Mouse (Mus musculus) bone marrow, adult 2 months (tissue): ENCODE data around the gene Rabac1. TPM values are rescaled to one million over a fixed set of nuclear protein-coding genes. Genes with fewer than 3 reads are reported as not detected.

ENCODE experiments used
- H3K27ac ChIP-seq: fragments of 200-500 bp; 2 replicates; pipeline ENCODE4 v1.5.1; 2012; ENCODE audit warnings: low read depth, mild to moderate bottlenecking, control low read depth, inconsistent platforms, low read length; ENCODE audit not compliant: control insufficient read depth, poor library complexity, insufficient read depth
- H3K4me1 ChIP-seq: fragments of 200-500 bp; 2 replicates; pipeline ENCODE4 v1.6.1; 2011; ENCODE audit warnings: low read length; ENCODE audit not compliant: control insufficient read depth, insufficient read depth
- H3K4me3 ChIP-seq: fragments of 200-500 bp; replicated peaks from 2 replicates; pipeline ENCODE3; 2011; ENCODE audit warnings: mild to moderate bottlenecking, low read depth, low read length, control low read depth; ENCODE audit not compliant: control insufficient read depth
- CTCF ChIP-seq: fragments of 200-500 bp; IDR thresholded peaks from 2 replicates; pipeline ENCODE4 v1.5.1; 2011; ENCODE audit warnings: low read length, control low read depth; ENCODE audit not compliant: control insufficient read depth, insufficient read depth
- POLR2A ChIP-seq: fragments of 200-500 bp; IDR thresholded peaks from 2 replicates; pipeline ENCODE4 v1.6.1; 2011; ENCODE audit warnings: low read depth, mild to moderate bottlenecking, control low read depth, low read length, borderline replicate concordance; ENCODE audit not compliant: control insufficient read depth
- WGBS: fragments of 180-500 bp; shearing (Covaris S2); methylation state at CpG from one replicate; pipeline ENCODE4 v1.1.7; 2018; 5-methylcytosine and 5-hydroxymethylcytosine counted together
- polyA plus RNA-seq: library from polyadenylated mRNA; stranded (reverse); fragments of >200 nt; gene quantifications from 2 replicates; pipeline ENCODE4 v1.2.4, GENCODE M21; 2011; ENCODE audit warnings: low replicate concordance; ENCODE audit not compliant: missing spikeins, insufficient read depth, insufficient read length

Gene Rabac1
- polyA plus RNA-seq, 1 experiment: 76.4 TPM

GRCm38 (mm10) chr7:24964897-24965535 is 7.5 kb downstream of the Rabac1 start:
- Histone ChIP-seq H3K4me3 (no peak overlapping the region), H3K4me1 (no peaks in the 10 kb centered on the region), H3K27ac (no peak overlapping the region)
- WGBS: under 1% methylated on average over 5 of the region's 5 CpGs
- TF ChIP-seq POLR2A (no peak), CTCF (peak; percentile 81)

GRCm38 (mm10) chr7:24964288-24964687 is 8.3 kb downstream of the Rabac1 start:
- H3K27ac ChIP-seq: no peak overlapping the region
- WGBS: 65% methylated on average over 2 of the region's 2 CpGs
- H3K4me1 ChIP-seq: no peaks in the 10 kb centered on the region
- TF ChIP-seq CTCF (no peak), POLR2A (no peak)
- H3K4me3 ChIP-seq: no peak overlapping the region

- Histone ChIP-seq H3K27ac (peak overlapping the region; percentile 8; the same call in 1 of the 2 replicates), H3K4me3 (no peak overlapping the region), H3K4me1 (no peaks in the 10 kb centered on the region)
- 44% methylated on average over 32 of the region's 33 CpGs for WGBS
- TF ChIP-seq POLR2A (no peak), CTCF (no peak)
Observed at GRCm38 (mm10) chr7:24955226-24955625, 17.3 kb downstream of the Rabac1 start.

GRCm38 (mm10) chr7:24954450-24954849 is 18.1 kb downstream of the Rabac1 start:
- Histone ChIP-seq H3K27ac (no peak overlapping the region), H3K4me3 (peak overlapping the region; percentile 31), H3K4me1 (no peaks in the 10 kb centered on the region)
- TF ChIP-seq POLR2A (no peak), CTCF (no peak)
- 2% methylated on average over 30 of the region's 30 CpGs for WGBS

- TF ChIP-seq CTCF (no peak), POLR2A (no peak)
- Histone ChIP-seq H3K4me3 (peak overlapping the region; percentile 52), H3K4me1 (no peaks in the 10 kb centered on the region), H3K27ac (peak overlapping the region; percentile 50; the same call in 1 of the 2 replicates)
- WGBS: 1% methylated on average over 24 of the region's 24 CpGs
Observed at GRCm38 (mm10) chr7:24953966-24954365, 18.6 kb downstream of the Rabac1 start.

- TF ChIP-seq CTCF (peak; percentile 86), POLR2A (no peak)
- H3K4me3 ChIP-seq: no peak overlapping the region
Observed at GRCm38 (mm10) chr7:24949958-24950623, 22.5 kb downstream of the Rabac1 start.

GRCm38 (mm10) chr7:24948774-24949173 is 23.8 kb downstream of the Rabac1 start:
- TF ChIP-seq CTCF: no peak
- Histone ChIP-seq H3K4me1 (no peaks in the 10 kb centered on the region; the same call in 1 of the 2 replicates), H3K4me3 (no peak overlapping the region), H3K27ac (no peak overlapping the region)
- WGBS: 5% methylated on average over 29 of the region's 29 CpGs

More at GRCm38 (mm10) chr7:24949958-24950623, 22.5 kb downstream of the Rabac1 start:
- WGBS: 6% methylated on average over 8 of the region's 8 CpGs
- H3K27ac ChIP-seq: no peak overlapping the region
- no peaks in the 10 kb centered on the region; the same call in 1 of the 2 replicates for H3K4me1 ChIP-seq

- 17% methylated on average over 7 of the region's 7 CpGs for WGBS
- H3K4me3 ChIP-seq: no peak overlapping the region
- H3K4me1 ChIP-seq: no peaks in the 10 kb centered on the region; the same call in 1 of the 2 replicates
- H3K27ac ChIP-seq: no peak overlapping the region
- TF ChIP-seq CTCF (no peak), POLR2A (no peak)
Observed at GRCm38 (mm10) chr7:24947316-24948048, 25.1 kb downstream of the Rabac1 start.
